Mouse (Mus musculus): ENCODE measurements at regions not wholly inside any gene's neighbourhood (a gene's known extent, or its start where the extent isn't known, plus 50 kb on each side); places are given as distances from the start of the nearest gene placed in this dataset.

- DNase-seq (ENCODE audit: low spot score in 2 of 2), result peak in 1 of 2 experiments; percentile 14
Observed at GRCm38 (mm10) chr4:131014301-131015081, 70.3 kb downstream of the Matn1 start.

- no peak for DNase-seq (ENCODE audit: low spot score in 2 of 2)
Observed at GRCm38 (mm10) chr4:131015156-131015555, 71.0 kb downstream of the Matn1 start.

- DNase-seq (ENCODE audit: low spot score in 2 of 2), result no peak
Observed at GRCm38 (mm10) chr4:131023601-131024000, 79.4 kb downstream of the Matn1 start.

- DNase-seq (ENCODE audit: low spot score in 2 of 2), result no peak
Observed at GRCm38 (mm10) chr4:131036292-131036691, 92.1 kb downstream of the Matn1 start.

GRCm38 (mm10) chr4:131037179-131037578, 93.0 kb downstream of the Matn1 start:
- no peak for DNase-seq (ENCODE audit: low spot score in 2 of 2)

- peak in 1 of 2 experiments; percentile 8 for DNase-seq (ENCODE audit: low spot score in 2 of 2)
Observed at GRCm38 (mm10) chr4:131039686-131040085, 95.5 kb downstream of the Matn1 start.

GRCm38 (mm10) chr4:131041210-131041609, 97.0 kb downstream of the Matn1 start:
- DNase-seq (ENCODE audit: low spot score in 2 of 2), result no peak

- DNase-seq (ENCODE audit: low spot score in 2 of 2), result no peak
Observed at GRCm38 (mm10) chr4:131046101-131046500, 101.9 kb downstream of the Matn1 start.

- peak in 1 of 2 experiments; percentile 68 for DNase-seq (ENCODE audit: low spot score in 2 of 2)
Observed at GRCm38 (mm10) chr4:131046969-131047650, 102.9 kb downstream of the Matn1 start.

GRCm38 (mm10) chr4:131056293-131056692, 112.1 kb downstream of the Matn1 start:
- no peak for DNase-seq (ENCODE audit: low spot score in 2 of 2)

- DNase-seq (ENCODE audit: low spot score in 2 of 2), result no peak
Observed at GRCm38 (mm10) chr4:131059572-131059971, 115.4 kb downstream of the Matn1 start.

GRCm38 (mm10) chr4:131060191-131060680, 116.1 kb downstream of the Matn1 start:
- DNase-seq (ENCODE audit: low spot score in 2 of 2), result no peak

GRCm38 (mm10) chr4:131060706-131061105, 116.5 kb downstream of the Matn1 start:
- DNase-seq (ENCODE audit: low spot score in 2 of 2), result no peak

- no peak for DNase-seq (ENCODE audit: low spot score in 2 of 2)
Observed at GRCm38 (mm10) chr4:131062592-131062991, 118.4 kb downstream of the Matn1 start.

GRCm38 (mm10) chr4:131066186-131066939, 122.2 kb downstream of the Matn1 start:
- DNase-seq (ENCODE audit: low spot score in 2 of 2), result no peak

- DNase-seq (ENCODE audit: low spot score in 2 of 2), result no peak
Observed at GRCm38 (mm10) chr4:131070566-131070965, 126.4 kb downstream of the Matn1 start.

GRCm38 (mm10) chr4:131072623-131073022, 128.4 kb downstream of the Matn1 start:
- no peak for DNase-seq (ENCODE audit: low spot score in 2 of 2)

GRCm38 (mm10) chr4:131073420-131073819, 129.2 kb downstream of the Matn1 start:
- no peak for DNase-seq (ENCODE audit: low spot score in 2 of 2)

GRCm38 (mm10) chr4:131075326-131075932, 131.2 kb downstream of the Matn1 start:
- DNase-seq (ENCODE audit: low spot score in 2 of 2), result no peak

GRCm38 (mm10) chr4:131076628-131077027, 132.4 kb downstream of the Matn1 start:
- DNase-seq (ENCODE audit: low spot score in 2 of 2), result no peak

GRCm38 (mm10) chr4:131080113-131080512, 135.9 kb downstream of the Matn1 start:
- DNase-seq (ENCODE audit: low spot score in 2 of 2), result no peak

Measured in left cerebral cortex, adult 8-10 months (tissue).